Mouse (Mus musculus) thymus, adult 2 months (tissue): ENCODE measurements around the gene Pcolce.

Experiments used
- CTCF ChIP-seq: fragments of 200-500 bp; IDR thresholded peaks from 2 replicates; pipeline ENCODE4 v1.5.1; 2012; ENCODE audit warnings: mild to moderate bottlenecking, control low read depth, low read length, moderate library complexity, borderline replicate concordance; ENCODE audit not compliant: control insufficient read depth, poor library complexity, insufficient read depth; ENCODE audit errors: extremely low read depth
- POLR2A ChIP-seq: fragments of 200-500 bp; IDR thresholded peaks from 2 replicates; pipeline ENCODE4 v1.6.1; 2012; ENCODE audit warnings: mild to moderate bottlenecking, low read length, control low read depth, moderate library complexity; ENCODE audit not compliant: control insufficient read depth, poor library complexity, insufficient read depth; ENCODE audit errors: extremely low read depth

DNA sequence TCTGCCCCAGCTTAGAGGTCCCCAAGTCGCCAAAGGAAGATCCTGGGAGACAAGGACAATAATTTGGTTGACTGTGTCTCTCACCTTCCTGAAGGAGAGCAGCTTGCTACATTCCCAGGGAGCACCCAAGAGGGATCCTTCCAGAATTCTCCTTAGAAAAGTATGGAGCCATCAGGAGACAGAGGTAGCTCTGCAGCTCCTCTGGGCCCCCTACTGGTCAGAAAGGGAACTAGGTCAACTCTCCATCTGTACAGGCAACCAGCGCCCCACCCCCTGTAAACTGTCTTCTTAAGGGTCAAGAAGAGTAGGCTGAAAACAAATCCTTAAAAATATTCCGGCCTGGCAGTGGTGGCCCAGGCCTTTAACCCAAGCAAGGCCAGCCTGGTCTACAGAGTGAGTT lies 38.9 kb upstream of the Pcolce start:
- TF ChIP-seq CTCF = no peak
- no peak for TF ChIP-seq POLR2A
